Mouse (Mus musculus) layer of hippocampus, adult 18-20 months (tissue): ENCODE measurements around the gene Serpina1a. TPM values are rescaled to one million over a fixed set of nuclear protein-coding genes. Genes with fewer than 3 reads are reported as not detected.
"Not testable (repeated sequence)": the region's sequence is repeated elsewhere in the genome, so short reads cannot be mapped to it uniquely, and the experiment has no call there.

Source experiments
- DNase-seq, 2 experiments: peaks; one replicate each; pipeline ENCODE4 v3.0.0; 2022; ENCODE audit warnings: low spot score in 2 of 2
- long read RNA-seq: library from polyadenylated mRNA; stranded (forward); transcript quantifications from one replicate; pipeline ENCODE4 v2.0.0, GENCODE M21; 2021
- total RNA-seq, 2 experiments: library from RNA; stranded (reverse); gene quantifications; 2 replicates each; pipeline ENCODE4 v1.2.3; 2021

Gene Serpina1a
- total RNA-seq: not detected
- long read RNA-seq: 0 reads

DNA sequence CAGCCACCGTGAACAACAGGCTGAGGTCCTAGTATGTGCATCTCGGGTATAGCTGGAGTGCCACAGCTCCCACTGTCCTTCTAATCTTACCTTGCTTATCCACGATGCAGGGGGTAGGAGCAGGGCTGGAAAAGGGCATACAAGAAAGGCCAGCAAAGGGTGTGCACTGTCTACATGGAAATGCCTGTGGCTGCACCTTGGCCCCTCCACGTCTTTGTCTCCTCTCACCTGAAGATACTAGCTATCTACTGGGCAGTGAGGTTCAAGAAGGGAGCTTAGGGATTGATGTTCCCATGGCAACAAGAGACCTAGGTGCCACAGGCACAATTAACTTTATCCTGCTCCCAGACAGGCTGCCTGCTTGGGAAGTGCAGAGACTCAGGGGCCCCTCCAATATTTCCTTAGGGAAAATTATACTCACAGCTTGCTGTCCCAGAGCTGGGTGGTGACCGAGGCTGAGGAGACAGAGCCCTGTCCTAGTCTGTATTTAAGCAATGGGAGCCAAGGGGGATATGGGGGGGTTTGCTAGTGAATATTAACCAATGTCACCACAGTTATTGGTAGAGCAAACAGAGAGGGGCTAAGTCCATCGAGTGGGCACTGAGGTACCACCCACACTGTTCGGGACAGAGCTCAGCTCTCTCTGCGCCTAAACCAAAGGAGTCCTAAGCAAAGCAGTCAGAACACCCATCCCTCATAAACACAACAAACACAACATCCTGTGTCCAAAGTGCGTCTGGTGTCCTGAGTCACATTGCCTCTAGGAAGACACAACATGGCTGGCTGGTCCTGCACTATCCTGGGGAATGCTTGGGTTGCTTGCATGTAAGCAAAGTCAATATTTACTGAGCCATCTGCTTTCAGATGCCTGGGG is at the start of gene Serpina1a:
Gene Serpina1a (minus strand): TSS at position 462 of the 874 bp plus-strand sequence.
- DNase-seq: not testable (repeated sequence)

DNA sequence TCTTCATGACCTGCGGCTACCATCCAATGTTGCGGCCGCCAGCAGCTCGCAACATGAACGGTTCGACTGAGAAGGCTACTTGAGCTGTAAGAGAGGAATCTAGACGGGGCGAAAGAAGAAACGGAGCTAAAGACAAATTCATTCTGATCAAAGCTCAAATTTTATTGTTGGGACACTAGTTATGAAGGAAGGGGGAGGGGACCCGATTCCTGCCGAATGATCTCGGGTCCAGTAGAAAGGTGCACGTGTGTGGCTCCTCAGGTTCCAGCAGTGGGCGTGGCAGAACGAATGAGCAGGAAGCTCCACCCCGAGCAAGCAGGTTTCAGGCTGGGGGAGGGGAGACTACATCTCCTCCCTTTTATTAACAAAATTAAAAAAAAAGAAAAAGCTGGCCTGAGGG is 45.8 kb upstream of the Serpina1a start:
- not testable (repeated sequence) for DNase-seq

DNA sequence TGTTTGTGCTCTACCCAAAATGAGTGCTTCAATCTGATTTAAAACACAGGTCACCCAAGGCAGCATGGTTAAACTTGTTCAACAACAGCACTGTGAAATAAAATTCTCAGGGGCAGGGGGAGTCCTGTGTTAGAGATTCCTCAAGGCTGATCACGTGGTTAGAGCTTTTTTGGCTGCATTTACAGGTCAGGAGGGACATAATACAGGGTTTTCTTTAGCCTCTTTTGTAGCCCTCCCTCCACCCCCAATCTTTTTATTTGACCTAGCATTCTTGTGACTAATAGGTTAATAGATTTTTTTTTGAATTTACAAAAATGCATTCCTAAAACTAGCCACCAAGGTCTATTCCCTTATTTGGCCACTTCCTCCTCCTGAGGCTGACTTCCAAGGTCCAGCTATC is 44.4 kb upstream of the Serpina1a start:
- not testable (repeated sequence) for DNase-seq

DNA sequence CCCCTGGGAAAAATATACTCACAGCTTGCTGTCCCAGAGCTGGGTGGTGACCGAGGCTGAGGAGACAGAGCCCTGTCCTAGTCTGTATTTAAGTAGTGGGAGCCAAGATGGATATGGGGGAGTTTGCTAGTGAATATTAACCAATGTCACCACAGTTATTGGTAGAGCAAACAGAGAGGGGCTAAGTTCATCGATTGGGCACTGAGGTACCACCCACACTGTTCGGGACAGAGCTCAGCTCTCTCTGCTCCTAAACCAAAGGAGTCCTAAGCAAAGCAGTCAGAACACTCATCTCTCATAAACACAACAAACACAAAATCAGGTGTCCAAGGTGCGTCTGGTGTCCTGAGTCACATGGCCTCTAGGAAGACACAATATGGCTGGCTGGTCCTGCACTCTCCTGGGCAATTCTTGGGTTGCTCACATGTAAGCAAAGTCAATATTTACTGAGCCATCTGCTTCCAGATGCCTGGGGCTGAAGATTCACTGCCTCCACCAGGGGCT is 41.5 kb upstream of the Serpina1a start, which contains the start of gene Serpina1c:
Gene Serpina1c (minus strand): TSS at position 51 of the 504 bp plus-strand sequence.
- DNase-seq: not testable (repeated sequence)

DNA sequence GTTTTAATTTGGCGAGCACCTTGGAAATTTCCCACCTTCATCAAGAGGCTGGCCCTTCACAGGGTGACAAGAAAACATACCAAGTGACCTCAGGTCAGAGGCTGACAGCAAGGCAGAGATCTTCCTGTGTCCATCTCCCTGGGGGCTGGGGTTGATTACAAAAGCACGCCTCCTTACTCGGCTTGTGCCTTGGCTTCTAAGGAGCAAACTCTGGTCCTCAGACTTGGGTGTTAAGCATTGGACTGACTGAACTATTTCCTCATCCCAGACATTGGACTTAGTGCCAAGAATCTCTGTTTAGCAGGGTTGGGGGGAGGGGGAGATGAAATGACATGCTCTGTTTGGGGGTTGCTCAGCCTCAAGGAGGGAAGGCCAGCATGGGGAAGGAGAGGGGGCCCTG is 38.6 kb upstream of the Serpina1a start:
- DNase-seq: not testable (repeated sequence)

DNA sequence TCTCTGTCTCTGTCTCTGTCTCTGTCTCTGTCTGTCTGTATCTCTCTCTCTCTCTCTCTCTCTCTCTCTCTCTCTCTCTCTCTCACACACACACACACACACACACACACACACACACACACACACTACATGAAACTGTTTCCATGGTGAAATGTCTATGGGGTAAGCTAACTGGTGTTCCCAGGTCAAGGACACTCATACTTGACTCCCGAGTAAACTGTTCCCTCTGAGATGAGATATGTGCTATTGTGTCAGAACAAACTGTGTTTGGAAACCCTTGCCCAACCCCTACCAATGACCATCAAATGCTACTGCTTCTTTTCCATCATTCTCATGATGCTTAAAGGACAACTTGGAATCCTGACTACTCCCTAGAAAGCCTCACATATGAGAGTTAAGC is 3.5 kb upstream of the Serpina1a start:
- DNase-seq: not testable (repeated sequence)

DNA sequence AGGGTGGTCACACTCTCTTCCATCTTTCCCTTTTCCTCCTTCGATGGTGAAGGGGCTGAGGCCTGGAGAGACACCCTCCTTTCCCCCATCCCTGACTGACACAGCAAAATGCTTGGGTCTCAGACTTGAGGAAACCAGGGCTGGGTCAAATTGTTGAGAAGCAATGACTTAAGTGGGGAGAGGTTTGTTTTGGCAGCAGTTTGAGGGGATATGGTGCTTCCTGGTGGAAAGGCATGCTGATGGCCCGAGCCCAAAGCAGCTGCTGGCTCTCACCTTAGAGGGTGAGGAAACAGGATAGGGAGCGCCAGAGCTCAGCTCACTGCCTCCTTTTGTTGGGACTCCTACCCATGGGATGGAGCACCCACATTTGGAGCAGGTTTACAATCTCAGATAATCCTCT is 2.4 kb downstream of the Serpina1a start:
- DNase-seq: no peak

DNA sequence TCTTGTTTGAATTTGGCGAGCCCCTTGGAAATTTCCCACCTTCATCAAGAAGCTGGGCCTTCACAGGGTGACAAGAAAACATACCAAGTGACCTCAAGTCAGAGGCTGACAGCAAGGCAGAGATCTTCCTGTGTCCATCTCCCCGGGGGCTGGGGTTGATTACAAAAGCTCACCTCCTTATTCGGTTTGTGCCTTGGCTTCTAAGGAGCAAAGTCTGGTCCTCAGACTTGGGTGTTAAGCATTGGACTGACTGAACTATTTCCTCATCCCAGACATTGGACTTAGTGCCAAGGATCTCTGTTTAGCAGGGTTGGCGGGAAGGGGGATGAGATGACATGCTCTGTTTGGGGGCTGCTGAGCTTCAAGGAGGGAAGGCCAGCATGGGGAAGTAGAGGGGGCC is 2.8 kb downstream of the Serpina1a start:
- not testable (repeated sequence) for DNase-seq

DNA sequence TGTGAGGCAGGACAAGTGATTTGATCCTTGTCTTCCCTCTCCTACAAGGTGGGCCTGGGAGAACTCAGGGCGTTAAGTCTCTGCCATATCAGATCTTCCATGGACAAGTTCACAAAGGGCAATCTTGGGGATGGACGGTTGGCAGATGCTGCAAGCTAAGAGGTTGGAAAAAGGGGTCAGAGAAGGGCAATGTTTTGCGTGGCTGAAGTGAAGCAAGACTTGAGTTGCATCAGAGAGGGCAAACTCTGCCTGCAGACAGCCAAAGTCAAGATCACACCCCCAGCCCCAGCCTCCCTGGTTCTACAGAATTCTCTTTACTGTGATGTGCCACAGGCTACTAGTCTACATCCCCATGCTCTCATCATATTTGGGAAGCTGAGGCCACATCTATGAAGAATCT is 3.8 kb downstream of the Serpina1a start:
- not testable (repeated sequence) for DNase-seq

DNA sequence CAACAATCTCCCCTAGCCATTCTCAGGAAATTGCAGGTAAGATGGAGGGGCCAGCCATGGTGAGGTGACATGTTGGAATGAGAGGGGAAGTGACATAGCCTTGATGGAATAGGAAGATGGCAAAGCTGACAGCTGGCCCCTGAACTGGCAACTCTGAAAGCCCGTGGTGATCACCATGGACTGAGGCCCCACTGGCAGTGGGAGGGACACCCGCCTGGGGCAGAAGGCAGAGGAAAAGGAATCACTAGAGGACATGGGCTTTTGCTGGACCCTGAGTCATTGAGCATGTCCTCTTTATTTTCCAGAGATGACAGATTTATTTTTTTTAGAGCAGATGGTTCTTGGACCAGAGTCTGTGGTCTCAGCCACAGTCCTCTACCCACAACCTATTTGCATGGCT is 10.3 kb downstream of the Serpina1a start:
- not testable (repeated sequence) for DNase-seq

DNA sequence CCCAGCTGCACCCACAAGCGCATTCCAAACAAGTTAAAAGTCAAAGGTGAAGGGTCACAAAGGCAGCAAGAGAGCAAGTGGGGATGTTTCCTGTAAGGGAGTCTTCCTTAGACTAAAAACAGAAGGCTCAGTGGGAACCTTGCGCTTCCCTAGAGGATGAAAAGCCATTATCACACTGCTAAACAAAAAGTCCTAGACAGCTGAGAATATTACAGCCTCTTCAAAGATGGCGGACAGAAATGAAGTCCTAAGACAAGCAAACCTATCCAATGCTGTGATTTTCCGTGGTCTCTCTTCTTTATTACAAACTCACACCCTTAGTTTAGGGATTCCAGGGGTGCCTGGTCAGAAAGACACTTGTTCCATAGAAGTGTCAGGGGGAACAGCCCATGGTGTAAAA is 33.1 kb downstream of the Serpina1a start, which contains the start of gene Serpina1b:
Gene Serpina1b (minus strand): TSS at position 101 of the 400 bp plus-strand sequence.
- not testable (repeated sequence) for DNase-seq

DNA sequence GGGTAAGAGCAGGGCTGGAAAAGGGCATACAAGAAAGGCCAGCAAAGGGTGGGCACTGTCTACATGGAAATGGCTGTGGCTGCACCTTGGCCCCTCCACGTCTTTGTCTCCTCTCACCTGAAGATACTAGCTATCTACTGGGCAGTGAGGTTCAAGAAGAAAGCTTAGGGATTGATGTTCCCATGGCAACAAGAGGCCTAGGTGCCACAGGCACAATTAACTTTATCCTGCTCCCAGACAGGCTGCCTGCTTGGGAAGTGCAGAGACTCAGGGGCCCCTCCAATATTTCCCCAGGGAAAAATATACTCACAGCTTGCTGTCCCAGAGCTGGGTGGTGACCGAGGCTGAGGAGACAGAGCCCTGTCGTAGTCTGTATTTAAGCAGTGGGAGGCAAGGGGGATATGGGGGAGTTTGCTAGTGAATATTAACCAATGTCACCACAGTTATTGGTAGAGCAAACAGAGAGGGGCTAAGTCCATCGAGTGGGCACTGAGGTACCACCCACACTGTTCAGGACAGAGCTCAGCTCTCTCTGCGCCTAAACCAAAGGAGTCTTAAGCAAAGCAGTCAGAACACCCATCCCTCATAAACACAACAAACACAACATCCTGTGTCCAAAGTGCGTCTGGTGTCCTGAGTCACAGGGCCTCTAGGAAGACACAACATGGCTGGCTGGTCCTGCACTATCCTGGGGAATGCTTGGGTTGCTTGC is 35.5 kb downstream of the Serpina1a start:
- DNase-seq: not testable (repeated sequence)

DNA sequence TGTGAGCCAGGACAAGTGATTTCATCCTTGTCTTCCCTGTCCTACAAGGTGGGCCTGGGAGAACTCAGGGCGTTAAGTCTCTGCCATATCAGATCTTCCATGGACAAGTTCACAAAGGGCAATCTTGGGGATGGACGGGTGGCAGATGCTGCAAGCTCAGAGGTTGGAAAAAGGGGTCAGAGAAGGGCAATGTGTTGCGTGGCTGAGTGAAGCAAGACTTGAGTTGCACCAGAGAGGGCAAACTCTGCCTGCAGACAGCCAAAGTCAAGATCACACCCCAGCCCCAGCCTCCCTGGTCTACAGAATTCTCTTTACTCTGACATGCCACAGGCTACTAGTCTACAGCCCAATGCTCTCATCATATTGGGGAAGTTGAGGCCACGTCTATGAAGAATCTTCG is 39.5 kb downstream of the Serpina1a start:
- not testable (repeated sequence) for DNase-seq

Other genes with a start within 250 kb of the Serpina1a start
- not detected for gene Serpina10, start 232.1 kb downstream of the Serpina1a start, total RNA-seq
- gene Serpina6, start 206.3 kb downstream of the Serpina1a start, total RNA-seq: not detected
- gene Serpina16, start 187.4 kb downstream of the Serpina1a start, total RNA-seq: not detected
- gene Serpina1f, start 168.0 kb downstream of the Serpina1a start, total RNA-seq: not detected
- gene Serpina1d, start 90.0 kb downstream of the Serpina1a start, total RNA-seq: not detected
- gene Serpina1b, start 33.2 kb downstream of the Serpina1a start, total RNA-seq: not detected
- gene Serpina1c, start 41.3 kb upstream of the Serpina1a start, total RNA-seq: not detected
- not detected for gene Serpina1e, start 95.4 kb upstream of the Serpina1a start, total RNA-seq
- not detected for gene Serpina11, start 126.4 kb upstream of the Serpina1a start, total RNA-seq
- gene Serpina9, start 150.2 kb upstream of the Serpina1a start, total RNA-seq: under 1 TPM in 1 of 2 experiments, not detected in 1; 0.32 TPM
- gene Serpina12, start 180.9 kb upstream of the Serpina1a start, total RNA-seq: not detected
- gene Serpina5, start 237.6 kb upstream of the Serpina1a start, total RNA-seq: not detected
- not detected for gene Serpina3a, start 249.2 kb upstream of the Serpina1a start, total RNA-seq